Mouse (Mus musculus): ENCODE results near the gene Epha7.

Epha7 gene

GRCm38 (mm10) chr4:28823616-28824015, 10.7 kb downstream of the Epha7 start:
- Histone ChIP-seq H3K36me3 (ENCODE audit: insufficient read depth, low read length) (no peaks in the 10 kb centered on the region), H3K9me3 (ENCODE audit: low read length) (no peaks in the 10 kb centered on the region), H3K4me3 (replicated peaks; ENCODE audit: low read length) (no peak overlapping the region), H3K4me1 (replicated peaks; ENCODE audit: low read depth, low read length) (no peaks in the 10 kb centered on the region), H3K27me3 (ENCODE audit: insufficient read depth, low read length) (no peaks in the 10 kb centered on the region)
- no peak for TF ChIP-seq CTCF (conservative IDR thresholded peaks at IDR 0.05; ENCODE audit: low read length)
- no peak for TF ChIP-seq NANOG (IDR thresholded peaks at IDR 0.05; ENCODE audit: borderline replicate concordance, low read length)
- TF ChIP-seq POU5F1 (IDR thresholded peaks at IDR 0.05; ENCODE audit: borderline replicate concordance, low read length): no peak

GRCm38 (mm10) chr4:28824616-28825015, 11.7 kb downstream of the Epha7 start:
- Histone ChIP-seq H3K36me3 (ENCODE audit: insufficient read depth, low read length) (no peaks in the 10 kb centered on the region), H3K4me1 (replicated peaks; ENCODE audit: low read depth, low read length) (no peaks in the 10 kb centered on the region), H3K9me3 (ENCODE audit: low read length) (no peaks in the 10 kb centered on the region), H3K4me3 (replicated peaks; ENCODE audit: low read length) (no peak overlapping the region), H3K27me3 (ENCODE audit: insufficient read depth, low read length) (no peaks in the 10 kb centered on the region)
- TF ChIP-seq POU5F1 (IDR thresholded peaks at IDR 0.05; ENCODE audit: borderline replicate concordance, low read length): no peak
- TF ChIP-seq CTCF (conservative IDR thresholded peaks at IDR 0.05; ENCODE audit: low read length): no peak
- no peak for TF ChIP-seq NANOG (IDR thresholded peaks at IDR 0.05; ENCODE audit: borderline replicate concordance, low read length)

GRCm38 (mm10) chr4:28837669-28838068, 24.7 kb downstream of the Epha7 start:
- Histone ChIP-seq H3K4me1 (replicated peaks; ENCODE audit: low read depth, low read length) (no peaks in the 10 kb centered on the region), H3K9me3 (ENCODE audit: low read length) (no peaks in the 10 kb centered on the region), H3K27me3 (ENCODE audit: insufficient read depth, low read length) (no peaks in the 10 kb centered on the region), H3K36me3 (ENCODE audit: insufficient read depth, low read length) (no peaks in the 10 kb centered on the region), H3K4me3 (replicated peaks; ENCODE audit: low read length) (no peak overlapping the region)
- no peak for TF ChIP-seq NANOG (IDR thresholded peaks at IDR 0.05; ENCODE audit: borderline replicate concordance, low read length)
- no peak for TF ChIP-seq CTCF (conservative IDR thresholded peaks at IDR 0.05; ENCODE audit: low read length)
- TF ChIP-seq POU5F1 (IDR thresholded peaks at IDR 0.05; ENCODE audit: borderline replicate concordance, low read length): no peak

- no peaks in the 10 kb centered on the region for H3K27me3 ChIP-seq (ENCODE audit: insufficient read depth, low read length)
- H3K4me3 ChIP-seq (replicated peaks; ENCODE audit: low read length): no peak overlapping the region
- no peaks in the 10 kb centered on the region for H3K4me1 ChIP-seq (replicated peaks; ENCODE audit: low read depth, low read length)
- TF ChIP-seq CTCF (conservative IDR thresholded peaks at IDR 0.05; ENCODE audit: low read length): no peak
- no peak for TF ChIP-seq NANOG (IDR thresholded peaks at IDR 0.05; ENCODE audit: borderline replicate concordance, low read length)
- no peak for TF ChIP-seq POU5F1 (IDR thresholded peaks at IDR 0.05; ENCODE audit: borderline replicate concordance, low read length)
- no peaks in the 10 kb centered on the region for H3K36me3 ChIP-seq (ENCODE audit: insufficient read depth, low read length)
- no peaks in the 10 kb centered on the region for H3K9me3 ChIP-seq (ENCODE audit: low read length)
Measured at GRCm38 (mm10) chr4:28846311-28846710, 33.4 kb downstream of the Epha7 start.

- H3K4me3 ChIP-seq (replicated peaks; ENCODE audit: low read length): no peak overlapping the region
- no peaks in the 10 kb centered on the region for H3K36me3 ChIP-seq (ENCODE audit: insufficient read depth, low read length)
- no peaks in the 10 kb centered on the region for H3K27me3 ChIP-seq (ENCODE audit: insufficient read depth, low read length)
- H3K4me1 ChIP-seq (replicated peaks; ENCODE audit: low read depth, low read length): no peaks in the 10 kb centered on the region
- TF ChIP-seq NANOG (IDR thresholded peaks at IDR 0.05; ENCODE audit: borderline replicate concordance, low read length) (no peak), POU5F1 (IDR thresholded peaks at IDR 0.05; ENCODE audit: borderline replicate concordance, low read length) (no peak), CTCF (conservative IDR thresholded peaks at IDR 0.05; ENCODE audit: low read length) (no peak)
- no peaks in the 10 kb centered on the region for H3K9me3 ChIP-seq (ENCODE audit: low read length)
Measured at GRCm38 (mm10) chr4:28850388-28850787, 37.5 kb downstream of the Epha7 start.

GRCm38 (mm10) chr4:28862845-28863666, 50.1 kb downstream of the Epha7 start:
- no peak overlapping the region for H3K4me3 ChIP-seq (replicated peaks; ENCODE audit: low read length)
- no peaks in the 10 kb centered on the region for H3K27me3 ChIP-seq (ENCODE audit: insufficient read depth, low read length)
- H3K36me3 ChIP-seq (ENCODE audit: insufficient read depth, low read length): no peaks in the 10 kb centered on the region
- TF ChIP-seq POU5F1 (IDR thresholded peaks at IDR 0.05; ENCODE audit: borderline replicate concordance, low read length) (no peak), CTCF (conservative IDR thresholded peaks at IDR 0.05; ENCODE audit: low read length) (no peak), NANOG (IDR thresholded peaks at IDR 0.05; ENCODE audit: borderline replicate concordance, low read length) (no peak)
- no peaks in the 10 kb centered on the region for H3K9me3 ChIP-seq (ENCODE audit: low read length)
- H3K4me1 ChIP-seq (replicated peaks; ENCODE audit: low read depth, low read length): no peaks in the 10 kb centered on the region

GRCm38 (mm10) chr4:28866411-28866810, 53.5 kb downstream of the Epha7 start:
- Histone ChIP-seq H3K4me3 (replicated peaks; ENCODE audit: low read length) (no peak overlapping the region), H3K9me3 (ENCODE audit: low read length) (no peaks in the 10 kb centered on the region), H3K4me1 (replicated peaks; ENCODE audit: low read depth, low read length) (no peaks in the 10 kb centered on the region), H3K27me3 (ENCODE audit: insufficient read depth, low read length) (no peaks in the 10 kb centered on the region), H3K36me3 (ENCODE audit: insufficient read depth, low read length) (no peaks in the 10 kb centered on the region)
- TF ChIP-seq POU5F1 (IDR thresholded peaks at IDR 0.05; ENCODE audit: borderline replicate concordance, low read length) (no peak), NANOG (IDR thresholded peaks at IDR 0.05; ENCODE audit: borderline replicate concordance, low read length) (no peak), CTCF (conservative IDR thresholded peaks at IDR 0.05; ENCODE audit: low read length) (no peak)

GRCm38 (mm10) chr4:28871615-28872014, 58.7 kb downstream of the Epha7 start:
- Histone ChIP-seq H3K4me1 (replicated peaks; ENCODE audit: low read depth, low read length) (no peaks in the 10 kb centered on the region), H3K4me3 (replicated peaks; ENCODE audit: low read length) (no peak overlapping the region), H3K36me3 (ENCODE audit: insufficient read depth, low read length) (no peaks in the 10 kb centered on the region), H3K27me3 (ENCODE audit: insufficient read depth, low read length) (no peaks in the 10 kb centered on the region), H3K9me3 (ENCODE audit: low read length) (no peaks in the 10 kb centered on the region)
- TF ChIP-seq CTCF (conservative IDR thresholded peaks at IDR 0.05; ENCODE audit: low read length): no peak
- no peak for TF ChIP-seq POU5F1 (IDR thresholded peaks at IDR 0.05; ENCODE audit: borderline replicate concordance, low read length)
